Mouse (Mus musculus): ENCODE measurements around the gene Pla2g4a. TPM values are rescaled to one million over a fixed set of nuclear protein-coding genes. Genes with fewer than 3 reads are reported as not detected.

Pla2g4a gene
- total RNA-seq, 2 experiments from 2014 or later, result 2.5 to 3.5 TPM

Other genes with a start within 250 kb of the Pla2g4a start
- gene Ptgs2, start 138.7 kb upstream of the Pla2g4a start, total RNA-seq (2021), result 10 to 100 TPM; 15.9 to 17.4 TPM